In the genomic region with DNA sequence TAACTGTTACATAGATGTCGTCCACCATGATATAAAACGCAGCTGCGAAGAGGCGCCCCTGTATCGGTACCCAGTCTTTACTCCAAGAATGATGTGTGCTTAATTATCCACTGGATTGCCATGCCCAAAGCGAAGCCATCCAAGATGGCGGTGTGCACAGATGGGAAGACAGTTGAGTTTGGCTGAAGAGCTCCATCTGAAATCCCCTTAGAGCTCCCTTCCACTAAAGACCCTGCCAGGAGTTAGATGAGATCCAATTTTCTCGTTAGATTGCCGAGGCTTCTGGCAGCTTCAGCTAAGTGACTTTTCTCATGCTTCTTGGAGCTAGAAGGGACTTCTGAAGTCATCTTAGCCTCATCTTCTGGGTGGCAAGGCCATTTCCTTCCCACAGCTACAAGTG, we compare ENCODE assay signal across 16 mouse cellular contexts.
"Had no signal": no experiment of that assay in that cellular context is flagged by ENCODE, and none has a peak within 500 bp of the region (broad histone marks: within the 10 kb centered on the region; RNA-seq: fewer than 3 reads in every experiment).

No protein-coding gene starts in this region.

- H3K4me1 ChIP-seq: midbrain, embryonic 10.5 days; midbrain, embryonic 12.5 days had no signal

- H3K36me3 ChIP-seq: midbrain, embryonic 10.5 days; midbrain, embryonic 12.5 days; neural tube, embryonic 13.5 days; neural tube, embryonic 15.5 days had no signal

- H3K27me3 ChIP-seq: midbrain, embryonic 12.5 days; neural tube, embryonic 13.5 days; neural tube, embryonic 15.5 days had no signal

- ATAC-seq: midbrain, embryonic 16.5 days had no signal

- H3K9me3 ChIP-seq: midbrain, embryonic 10.5 days; midbrain, embryonic 12.5 days; neural tube, embryonic 13.5 days; neural tube, embryonic 15.5 days had no signal

- H3K9ac ChIP-seq: lung, embryonic 14.5 days; midbrain, embryonic 12.5 days; neural tube, embryonic 13.5 days; neural tube, embryonic 15.5 days had no signal

- H3K4me2 ChIP-seq: lung, embryonic 14.5 days; midbrain, embryonic 12.5 days; neural tube, embryonic 13.5 days; neural tube, embryonic 15.5 days had no signal

- H3K27ac ChIP-seq: midbrain, embryonic 10.5 days; midbrain, embryonic 12.5 days; neural tube, embryonic 13.5 days; neural tube, embryonic 15.5 days had no signal

- H3K4me3 ChIP-seq: midbrain, embryonic 10.5 days; midbrain, embryonic 12.5 days; myocyte; neural tube, embryonic 13.5 days; neural tube, embryonic 15.5 days had no signal

- DNase-seq: lung, embryonic 14.5 days; lung, postnatal 10 days; lung, postnatal 4 days; midbrain, embryonic 14.5 days; retina, postnatal 1 day; right cerebral cortex, adult 18-20 months; right cerebral cortex, postnatal 25 days; right cerebral cortex, postnatal 4 days; spleen, adult 18-20 months; thymus, postnatal 25 days had no signal
